Mouse (Mus musculus) large intestine, adult 2 months (tissue): ENCODE measurements around the gene Epor. TPM values are rescaled to one million over a fixed set of nuclear protein-coding genes. Genes with fewer than 3 reads are reported as not detected.

ENCODE experiments used
- DNase-seq: peaks from one replicate; pipeline ENCODE4 v3.0.0-alpha.2; 2012; ENCODE audit warnings: low read depth, low spot score
- WGBS: fragments of 180-500 bp; shearing (Covaris S2); methylation state at CpG from one replicate; pipeline ENCODE4 v1.1.7; 2018; 5-methylcytosine and 5-hydroxymethylcytosine counted together
- polyA plus RNA-seq: library from polyadenylated mRNA; depleted of rRNA; stranded (reverse); fragments of >200 nt; gene quantifications from 2 replicates; pipeline ENCODE4 v1.2.3, GENCODE M21; 2012

Gene Epor
- polyA plus RNA-seq, 1 experiment, result 1.1 TPM

- 78% methylated on average over 10 of the region's 10 CpGs for WGBS
- DNase-seq, result no peak
These were observed 13.4 kb upstream of the Epor start for GRCm38 (mm10) chr9:21976626-21977175.

GRCm38 (mm10) chr9:21969304-21969703 lies 6.0 kb upstream of the Epor start:
- no peak for DNase-seq
- 56% methylated on average over 4 of the region's 4 CpGs for WGBS

DNA sequence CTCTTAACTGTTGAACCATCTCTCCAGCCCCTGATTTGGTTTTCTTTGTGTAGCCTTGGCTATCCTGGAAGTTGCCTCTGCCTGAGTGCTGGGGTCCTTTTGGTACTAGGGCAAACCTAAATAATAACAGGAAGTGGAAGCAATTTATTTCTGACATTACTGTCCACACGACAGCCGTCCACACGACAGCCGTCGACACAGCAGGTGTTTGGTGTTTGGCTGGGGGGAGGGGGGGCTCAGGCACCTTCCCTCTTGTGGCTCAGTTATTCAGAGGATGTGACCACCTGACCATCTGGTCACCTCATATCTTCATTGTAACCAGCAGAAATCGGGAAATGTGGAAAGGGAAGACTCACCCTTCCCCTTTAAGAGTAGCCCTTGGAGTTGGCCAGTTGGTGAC lies 5.6 kb upstream of the Epor start:
- DNase-seq, result no peak
- 57% methylated on average over 6 of the region's 6 CpGs for WGBS

- DNase-seq, result no peak
These were observed 768 bp downstream of the Epor start for GRCm38 (mm10) chr9:21962416-21963059.

GRCm38 (mm10) chr9:21962010-21962409 lies 1.3 kb downstream of the Epor start:
- WGBS, result under 1% methylated on average over 15 of the region's 15 CpGs

More at GRCm38 (mm10) chr9:21962416-21963059, 768 bp downstream of the Epor start:
- 3% methylated on average over 34 of the region's 34 CpGs for WGBS

GRCm38 (mm10) chr9:21961366-21961980 lies 1.8 kb downstream of the Epor start:
- no peak for DNase-seq
- 6% methylated on average over 35 of the region's 35 CpGs for WGBS

More at GRCm38 (mm10) chr9:21962010-21962409, 1.3 kb downstream of the Epor start:
- DNase-seq, result no peak

- DNase-seq, result no peak
- 34% methylated on average over 26 of the region's 26 CpGs for WGBS
These were observed 2.6 kb downstream of the Epor start for GRCm38 (mm10) chr9:21960558-21961208.

DNA sequence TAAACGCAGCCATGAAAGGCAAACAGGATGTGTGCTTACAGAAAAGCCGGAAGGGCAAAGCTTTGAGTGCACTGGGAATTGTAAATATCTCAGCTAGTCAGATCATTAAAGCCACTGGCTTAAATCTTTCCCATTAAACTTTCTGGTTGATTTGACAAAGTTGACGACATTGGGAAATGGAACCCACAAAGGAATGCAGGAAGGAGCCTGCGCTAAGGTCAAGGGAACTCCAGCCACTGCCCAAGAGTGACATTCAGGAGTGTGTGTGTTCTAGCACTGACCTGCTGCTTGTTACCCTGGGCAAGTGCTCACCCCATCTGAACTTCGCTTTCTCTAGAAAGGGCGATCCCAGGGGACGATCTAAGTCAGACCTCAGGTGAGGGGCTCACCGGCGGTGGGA lies 3.2 kb downstream of the Epor start:
- WGBS, result 60% methylated on average over 9 of the region's 9 CpGs
- DNase-seq, result no peak

DNA sequence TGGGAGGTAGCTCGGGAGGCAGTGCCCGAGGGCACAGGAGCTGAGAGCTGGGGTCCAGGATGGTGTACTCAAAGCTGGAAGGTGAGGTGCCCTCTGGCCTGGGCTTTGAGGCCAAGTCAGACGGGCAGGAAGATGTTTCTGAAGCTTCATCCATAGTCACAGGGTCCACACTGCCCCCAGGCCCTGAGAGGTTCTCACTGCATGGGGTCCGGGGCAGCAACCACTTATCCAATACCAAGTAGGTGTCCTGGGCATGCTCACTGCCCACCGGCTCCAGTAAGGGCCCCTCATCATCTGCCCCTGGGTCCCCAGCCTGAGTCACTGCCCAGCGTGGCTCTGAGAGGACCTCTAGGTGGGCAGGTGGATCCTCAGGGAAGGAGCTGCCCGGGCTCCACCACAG lies 4.1 kb downstream of the Epor start:
- 92% methylated on average over 7 of the region's 7 CpGs for WGBS
- DNase-seq, result no peak

DNA sequence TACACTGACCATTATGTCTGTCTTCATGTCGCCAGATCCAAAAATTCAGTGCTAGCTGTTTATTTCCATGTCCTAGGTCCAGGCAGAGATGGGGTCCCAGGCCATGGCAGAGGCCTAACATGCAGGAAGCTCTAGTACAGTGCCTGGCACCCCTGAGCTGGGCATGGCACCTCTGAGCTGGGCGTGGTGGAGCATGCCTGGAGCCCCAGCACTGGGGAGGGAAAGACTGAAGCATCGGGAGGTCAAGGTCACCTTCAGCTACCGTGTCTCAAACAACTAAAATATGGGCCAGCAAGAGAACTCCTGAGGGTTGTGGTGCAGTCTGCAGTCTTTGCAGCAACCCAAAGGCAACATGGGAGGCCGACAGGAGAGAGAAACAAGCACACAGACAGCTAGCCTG lies 4.9 kb downstream of the Epor start:
- DNase-seq, result no peak
- WGBS, result 69% methylated on average over 5 of the region's 5 CpGs

DNA sequence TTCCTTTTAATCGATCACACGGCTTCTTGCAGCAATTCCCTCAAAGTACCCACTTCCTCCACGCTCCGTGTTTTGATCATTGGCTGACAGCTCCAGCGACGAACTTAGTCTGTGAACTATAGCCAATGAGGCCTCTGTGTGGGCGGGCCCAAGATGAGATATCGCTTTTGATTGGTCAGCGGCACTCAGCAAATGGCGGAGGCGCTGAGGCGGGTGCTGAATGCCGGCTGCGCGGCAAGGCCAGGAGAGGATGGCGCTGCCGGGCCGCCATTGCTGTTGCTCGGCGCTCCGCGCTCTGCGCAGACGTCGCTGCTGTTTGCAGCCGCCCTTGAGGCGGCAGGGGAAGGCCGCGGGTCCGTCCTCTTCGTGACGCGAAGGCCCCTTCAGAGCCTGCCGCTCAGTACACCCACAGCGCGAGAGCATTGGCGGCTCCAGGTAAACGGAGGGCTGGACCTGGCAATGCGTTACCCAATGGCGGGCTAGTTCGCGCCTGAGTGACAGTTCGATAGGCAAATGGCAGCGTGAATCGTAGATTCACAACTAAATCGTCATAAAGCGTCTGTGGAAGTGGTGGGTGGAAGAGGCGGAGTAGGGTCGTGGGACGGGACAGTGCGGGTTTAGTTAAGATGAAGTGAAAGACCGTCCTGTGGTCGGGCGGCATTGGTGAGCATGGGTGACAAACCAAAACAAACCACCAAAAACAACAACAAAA lies 7.6 kb downstream of the Epor start, which contains the start of gene Swsap1:
TSS of gene Swsap1 (plus strand) at position 186 of the 712 bp plus-strand sequence.
- peak; percentile 91 for DNase-seq
- WGBS, result under 1% methylated on average over 54 of the region's 54 CpGs

DNA sequence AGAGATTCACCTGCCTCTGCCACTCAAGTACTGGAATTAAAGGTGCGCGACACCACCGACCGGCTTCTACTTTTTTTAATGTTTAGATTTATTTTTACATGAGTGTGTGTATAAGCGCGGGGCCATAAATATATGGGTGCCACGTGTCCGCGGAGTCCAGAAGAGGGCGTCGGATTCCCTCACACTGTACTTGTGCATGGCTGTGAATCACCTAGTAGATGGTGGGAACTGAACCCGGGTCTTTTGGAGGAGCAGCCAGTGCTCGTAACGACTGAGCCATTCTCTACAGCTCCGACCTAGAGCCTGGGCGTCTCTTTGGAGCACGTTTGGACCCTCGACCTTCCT lies 8.1 kb downstream of the Epor start:
- WGBS, result under 1% methylated on average over 18 of the region's 18 CpGs
- DNase-seq, result no peak

GRCm38 (mm10) chr9:21954635-21955034 lies 8.7 kb downstream of the Epor start:
- 51% methylated on average over 3 of the region's 3 CpGs for WGBS

GRCm38 (mm10) chr9:21953600-21953999 lies 9.7 kb downstream of the Epor start:
- DNase-seq, result no peak
- 33% methylated on average over 3 of the region's 3 CpGs for WGBS

More at GRCm38 (mm10) chr9:21954635-21955034, 8.7 kb downstream of the Epor start:
- DNase-seq, result no peak

- WGBS, result 73% methylated on average over 3 of the region's 3 CpGs
- no peak for DNase-seq
These were observed 11.3 kb downstream of the Epor start for GRCm38 (mm10) chr9:21951977-21952376.

GRCm38 (mm10) chr9:21950322-21950721 lies 13.0 kb downstream of the Epor start:
- 15% methylated on average over 11 of the region's 11 CpGs for WGBS
- DNase-seq, result no peak

GRCm38 (mm10) chr9:21948790-21949189 lies 14.5 kb downstream of the Epor start:
- WGBS, result 65% methylated on average over 6 of the region's 6 CpGs
- no peak for DNase-seq

DNA sequence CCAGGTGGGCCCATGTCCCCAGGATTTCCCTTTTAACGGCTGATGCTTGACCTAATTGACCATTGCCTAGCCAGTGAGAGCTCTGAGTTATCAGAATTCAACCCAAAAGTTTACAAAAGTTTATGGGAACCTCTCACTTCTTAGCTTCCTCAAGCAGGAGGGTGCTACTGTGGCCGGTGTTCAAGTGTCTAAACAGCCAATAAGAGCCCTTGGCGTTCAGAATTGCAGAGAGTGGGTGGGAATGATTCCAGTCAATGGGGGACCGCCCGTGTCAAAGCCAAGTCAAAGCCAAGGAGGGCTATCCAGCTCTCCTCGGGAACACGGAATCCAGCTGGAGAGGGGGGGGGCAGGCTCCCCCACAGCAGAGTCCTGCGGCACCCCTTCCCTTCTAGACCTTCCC lies 15.2 kb downstream of the Epor start:
- no peak for DNase-seq
- WGBS, result 57% methylated on average over 8 of the region's 8 CpGs

DNA sequence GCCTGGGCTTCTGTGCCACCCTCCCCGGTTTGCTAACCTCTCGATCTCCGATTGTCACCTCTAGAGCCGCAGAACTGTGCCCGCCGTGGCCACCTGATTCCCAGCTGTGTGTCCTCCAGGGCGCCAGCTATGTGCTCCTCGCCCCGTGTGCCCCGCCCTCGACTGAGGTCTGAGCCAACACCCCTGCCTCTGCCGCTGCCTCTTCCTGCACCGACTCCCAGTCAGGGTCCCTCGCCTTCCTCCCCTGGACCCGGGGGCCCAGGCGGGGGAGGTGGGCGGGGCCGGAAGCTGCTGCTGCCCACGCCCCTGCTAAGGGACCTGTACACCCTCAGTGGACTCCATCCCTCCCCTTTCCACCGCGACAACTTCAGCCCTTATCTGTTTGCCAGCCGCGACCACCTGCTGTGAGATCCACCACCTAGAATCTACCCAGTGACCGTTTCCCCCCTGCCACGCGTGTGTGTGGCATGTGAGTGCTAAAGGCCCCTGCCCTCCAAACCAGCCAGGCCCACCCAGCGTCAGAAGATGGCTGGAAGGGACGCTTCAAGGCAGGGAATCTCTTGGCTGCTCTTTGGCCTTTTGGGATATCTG lies 15.7 kb downstream of the Epor start:
- DNase-seq, result no peak
- whole genome bisulfite sequencing, result 9% methylated on average over 28 of the region's 28 CpGs

DNA sequence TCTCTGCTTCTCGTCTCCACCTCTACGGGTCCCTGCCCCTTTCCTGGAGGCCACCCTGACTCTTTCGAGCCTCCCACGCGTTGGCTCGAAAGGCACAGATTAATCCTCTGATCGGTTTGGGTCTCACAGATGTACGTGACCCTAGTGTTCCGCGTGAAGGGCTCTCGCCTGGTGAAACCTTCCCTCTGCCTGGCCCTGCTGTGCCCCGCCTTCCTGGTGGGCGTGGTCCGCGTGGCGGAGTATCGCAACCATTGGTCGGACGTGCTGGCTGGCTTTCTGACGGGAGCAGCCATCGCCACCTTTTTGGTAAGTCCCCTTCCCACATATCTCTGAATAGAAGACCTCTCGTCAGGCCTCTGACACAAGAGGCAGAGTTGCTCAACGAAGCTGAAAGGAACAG lies 19.0 kb downstream of the Epor start:
- WGBS, result 21% methylated on average over 23 of the region's 23 CpGs
- no peak for DNase-seq
